Mouse (Mus musculus) hindlimb bud, embryonic 11.5 days (tissue): Measurements from ENCODE around the gene Slc29a2.

Source experiments
- DNase-seq: peaks from one replicate; pipeline ENCODE4 v3.0.0-alpha.2; 2012; ENCODE audit warnings: low read depth, low spot score; ENCODE audit errors: extremely low spot score

The Slc29a2 gene

GRCm38 (mm10) chr19:5057876-5058775, 34.5 kb downstream of the Slc29a2 start:
- DNase-seq = no peak

GRCm38 (mm10) chr19:5058801-5059771, 35.4 kb downstream of the Slc29a2 start:
- DNase-seq = no peak

GRCm38 (mm10) chr19:5060365-5061330, 37.0 kb downstream of the Slc29a2 start:
- no peak for DNase-seq

GRCm38 (mm10) chr19:5062041-5062440, 38.4 kb downstream of the Slc29a2 start:
- no peak for DNase-seq

- DNase-seq = no peak
Observed at GRCm38 (mm10) chr19:5062446-5062845, 38.8 kb downstream of the Slc29a2 start.

GRCm38 (mm10) chr19:5065104-5065503, 41.4 kb downstream of the Slc29a2 start:
- no peak for DNase-seq

GRCm38 (mm10) chr19:5067040-5067799, 43.6 kb downstream of the Slc29a2 start:
- no peak for DNase-seq

GRCm38 (mm10) chr19:5067867-5068569, 44.4 kb downstream of the Slc29a2 start, which contains the start of gene Cd248:
Gene Cd248 (plus strand): TSS chr19:5068078.
- DNase-seq = no peak

GRCm38 (mm10) chr19:5068570-5069234, 45.0 kb downstream of the Slc29a2 start:
- DNase-seq = no peak

GRCm38 (mm10) chr19:5069486-5069885, 45.8 kb downstream of the Slc29a2 start:
- no peak for DNase-seq

GRCm38 (mm10) chr19:5069978-5070377, 46.3 kb downstream of the Slc29a2 start:
- DNase-seq = no peak

GRCm38 (mm10) chr19:5071077-5071476, 47.4 kb downstream of the Slc29a2 start:
- DNase-seq = no peak

GRCm38 (mm10) chr19:5071545-5072369, 48.1 kb downstream of the Slc29a2 start:
- DNase-seq = peak; percentile 95

- DNase-seq = no peak
Observed at GRCm38 (mm10) chr19:5072389-5073019, 48.8 kb downstream of the Slc29a2 start.

- DNase-seq = no peak
Observed at GRCm38 (mm10) chr19:5073028-5073427, 49.4 kb downstream of the Slc29a2 start.

GRCm38 (mm10) chr19:5073518-5073917, 49.9 kb downstream of the Slc29a2 start:
- DNase-seq = no peak

GRCm38 (mm10) chr19:5079279-5079678, 55.6 kb downstream of the Slc29a2 start:
- DNase-seq = no peak
